Mouse (Mus musculus) kidney, adult 2 months (tissue): ENCODE data around the gene Xylt1.

Experiments
- CTCF ChIP-seq: fragments of 200-500 bp; conservative IDR thresholded peaks from 2 replicates; pipeline ENCODE4 v1.5.1; 2011; ENCODE audit warnings: low read depth, mild to moderate bottlenecking, control low read depth, low read length, moderate library complexity, mixed read lengths; ENCODE audit not compliant: insufficient read depth, insufficient read length
- POLR2A ChIP-seq: fragments of 200-500 bp; IDR thresholded peaks from one replicate; pipeline ENCODE4 v1.6.1; 2011; ENCODE audit warnings: low read depth, low read length, control low read depth

DNA sequence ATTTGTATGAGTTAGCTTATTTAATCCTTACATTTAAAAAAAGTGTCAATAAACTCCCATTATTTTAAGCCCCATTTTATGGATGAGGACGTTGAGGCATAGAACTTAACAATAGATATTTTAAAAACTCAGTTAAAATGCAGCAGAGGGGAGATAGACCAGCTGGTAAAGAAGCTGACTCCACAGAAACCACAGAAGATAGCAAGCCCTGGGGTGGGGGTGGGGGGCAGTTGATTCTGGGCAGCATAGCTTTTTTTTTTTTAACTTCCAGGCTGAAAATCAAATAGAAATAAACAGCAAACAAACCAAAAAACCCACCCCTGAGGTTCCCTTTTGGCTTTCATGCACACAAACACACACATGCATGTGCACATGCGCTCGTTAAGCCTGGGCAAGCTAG lies 3.6 kb upstream of the Xylt1 start:
- TF ChIP-seq POLR2A (no peak), CTCF (no peak)
